Mouse (Mus musculus): ENCODE results near the gene Gfod1. TPM values are rescaled to one million over a fixed set of nuclear protein-coding genes. Genes with fewer than 3 reads are reported as not detected.

Gene Gfod1
- polyA plus RNA-seq, 1 experiment: 4.3 TPM

DNA sequence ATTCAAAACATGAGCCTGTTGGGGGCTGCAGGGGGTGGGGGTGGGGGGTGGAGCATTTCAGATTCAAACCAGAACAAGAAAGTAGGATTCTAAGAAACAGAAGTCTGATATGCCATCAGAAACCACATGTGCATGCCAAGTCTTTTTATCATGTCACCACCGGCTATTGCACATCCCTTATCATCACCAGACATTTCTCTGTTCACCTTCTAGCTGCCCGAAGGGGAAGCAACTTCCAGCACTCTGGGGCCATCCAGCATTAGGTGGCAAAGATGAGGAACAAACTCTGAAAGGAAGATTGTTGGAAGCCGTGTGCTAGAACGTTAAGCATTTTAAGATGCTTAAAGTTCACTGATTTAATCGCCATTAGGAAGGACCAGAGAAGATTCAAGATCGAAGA lies 43.2 kb downstream of the Gfod1 start:
- TF ChIP-seq CTCF (IDR thresholded peaks at IDR 0.05; ENCODE audit: borderline replicate concordance, control insufficient read depth, extremely low read depth, insufficient read depth, low read length, poor library complexity): no peak
- H3K4me1 ChIP-seq (replicated peaks; ENCODE audit: control insufficient read depth, insufficient read depth, low read length): peaks cover 5% of the 10 kb centered on the region; the same call in 1 of the 2 replicates
- no peaks in the 10 kb centered on the region for H3K36me3 ChIP-seq (ENCODE audit: control insufficient read depth, insufficient read depth, low read length)

DNA sequence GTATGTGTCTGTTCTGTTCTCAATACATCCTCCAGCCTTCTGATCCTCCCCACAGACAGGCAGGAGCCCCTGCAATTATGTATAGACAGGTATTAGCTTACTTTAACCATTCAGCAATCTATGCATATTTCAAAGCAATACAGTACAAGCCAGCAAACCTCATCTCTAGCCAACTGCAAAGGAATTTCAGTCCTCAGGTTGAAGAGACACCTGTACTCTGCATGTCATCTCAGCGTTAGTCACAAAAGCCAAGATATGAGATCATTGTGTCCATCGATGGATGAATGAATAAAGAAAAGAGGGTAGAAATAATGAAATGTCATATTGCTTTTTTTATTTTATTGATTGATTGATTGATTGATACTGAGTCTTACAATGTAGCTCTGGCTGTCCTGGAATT lies 47.5 kb downstream of the Gfod1 start:
- H3K27ac ChIP-seq (ENCODE audit: control insufficient read depth, insufficient read depth, low read length): no peak overlapping the region
- H3K36me3 ChIP-seq (ENCODE audit: control insufficient read depth, insufficient read depth, low read length): no peaks in the 10 kb centered on the region
- no peaks in the 10 kb centered on the region for H3K27me3 ChIP-seq (ENCODE audit: control insufficient read depth, insufficient read depth, low read length)
- 96% methylated on average over 2 of the region's 2 CpGs for WGBS
- no peak for TF ChIP-seq POLR2A (IDR thresholded peaks at IDR 0.05; ENCODE audit: control insufficient read depth, extremely low read depth, insufficient read depth, low read length, poor library complexity)
- peaks cover 5% of the 10 kb centered on the region for H3K4me1 ChIP-seq (replicated peaks; ENCODE audit: control insufficient read depth, insufficient read depth, low read length)
- H3K4me3 ChIP-seq (ENCODE audit: control insufficient read depth, insufficient read depth, low read length): no peak overlapping the region
- DNase-seq: no peak

More for the DNA sequence above, 43.2 kb downstream of the Gfod1 start:
- DNase-seq: no peak
- H3K4me3 ChIP-seq (ENCODE audit: control insufficient read depth, insufficient read depth, low read length): no peak overlapping the region
- WGBS: 20% methylated on average over 6 of the region's 6 CpGs
- no peaks in the 10 kb centered on the region for H3K27me3 ChIP-seq (ENCODE audit: control insufficient read depth, insufficient read depth, low read length)
- H3K27ac ChIP-seq (ENCODE audit: control insufficient read depth, insufficient read depth, low read length): no peak overlapping the region

- TF ChIP-seq POLR2A (IDR thresholded peaks at IDR 0.05; ENCODE audit: control insufficient read depth, extremely low read depth, insufficient read depth, low read length, poor library complexity) (no peak), CTCF (IDR thresholded peaks at IDR 0.05; ENCODE audit: borderline replicate concordance, control insufficient read depth, extremely low read depth, insufficient read depth, low read length, poor library complexity) (no peak)
- Histone ChIP-seq H3K4me3 (ENCODE audit: control insufficient read depth, insufficient read depth, low read length) (no peak overlapping the region), H3K27me3 (ENCODE audit: control insufficient read depth, insufficient read depth, low read length) (no peaks in the 10 kb centered on the region), H3K4me1 (replicated peaks; ENCODE audit: control insufficient read depth, insufficient read depth, low read length) (peaks cover 19% of the 10 kb centered on the region), H3K36me3 (ENCODE audit: control insufficient read depth, insufficient read depth, low read length) (no peaks in the 10 kb centered on the region), H3K27ac (ENCODE audit: control insufficient read depth, insufficient read depth, low read length) (no peak overlapping the region)
- 79% methylated on average over 5 of the region's 5 CpGs for WGBS
- DNase-seq: no peak
These were observed 50.4 kb downstream of the Gfod1 start for GRCm38 (mm10) chr13:43253526-43253925.

- DNase-seq: no peak
- 91% methylated on average over 8 of the region's 8 CpGs for WGBS
- H3K27me3 ChIP-seq (ENCODE audit: control insufficient read depth, insufficient read depth, low read length): no peaks in the 10 kb centered on the region
- no peak overlapping the region for H3K27ac ChIP-seq (ENCODE audit: control insufficient read depth, insufficient read depth, low read length)
- TF ChIP-seq POLR2A (IDR thresholded peaks at IDR 0.05; ENCODE audit: control insufficient read depth, extremely low read depth, insufficient read depth, low read length, poor library complexity): no peak
- no peak for TF ChIP-seq CTCF (IDR thresholded peaks at IDR 0.05; ENCODE audit: borderline replicate concordance, control insufficient read depth, extremely low read depth, insufficient read depth, low read length, poor library complexity)
- peaks cover 19% of the 10 kb centered on the region for H3K4me1 ChIP-seq (replicated peaks; ENCODE audit: control insufficient read depth, insufficient read depth, low read length)
- H3K4me3 ChIP-seq (ENCODE audit: control insufficient read depth, insufficient read depth, low read length): no peak overlapping the region
- no peaks in the 10 kb centered on the region for H3K36me3 ChIP-seq (ENCODE audit: control insufficient read depth, insufficient read depth, low read length)
These were observed 51.7 kb downstream of the Gfod1 start for GRCm38 (mm10) chr13:43252105-43252790.

DNA sequence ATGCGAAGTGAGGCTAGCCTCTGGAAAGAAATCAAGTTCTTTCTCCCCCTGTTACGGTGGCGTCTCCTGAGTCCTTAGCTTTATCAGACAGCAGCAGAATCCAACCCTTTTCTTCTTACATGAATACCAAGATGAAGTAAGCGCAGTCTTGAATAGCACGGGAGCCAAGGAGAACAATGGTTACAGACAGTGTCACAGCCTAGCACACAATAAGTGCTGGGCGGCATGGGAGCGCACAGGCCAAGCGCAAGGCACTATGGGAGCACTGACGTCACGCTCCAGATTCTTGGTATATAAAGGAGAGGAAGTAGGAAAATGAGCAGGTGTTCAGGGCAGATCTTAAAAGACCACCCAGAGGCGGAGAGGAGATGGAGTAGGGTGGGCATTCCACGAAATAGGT lies 52.6 kb downstream of the Gfod1 start:
- Histone ChIP-seq H3K27ac (ENCODE audit: control insufficient read depth, insufficient read depth, low read length) (no peak overlapping the region), H3K36me3 (ENCODE audit: control insufficient read depth, insufficient read depth, low read length) (no peaks in the 10 kb centered on the region), H3K4me1 (replicated peaks; ENCODE audit: control insufficient read depth, insufficient read depth, low read length) (peaks cover 19% of the 10 kb centered on the region), H3K27me3 (ENCODE audit: control insufficient read depth, insufficient read depth, low read length) (no peaks in the 10 kb centered on the region), H3K4me3 (ENCODE audit: control insufficient read depth, insufficient read depth, low read length) (no peak overlapping the region)
- TF ChIP-seq POLR2A (IDR thresholded peaks at IDR 0.05; ENCODE audit: control insufficient read depth, extremely low read depth, insufficient read depth, low read length, poor library complexity) (no peak), CTCF (IDR thresholded peaks at IDR 0.05; ENCODE audit: borderline replicate concordance, control insufficient read depth, extremely low read depth, insufficient read depth, low read length, poor library complexity) (no peak)
- WGBS: 80% methylated on average over 12 of the region's 12 CpGs
- DNase-seq: no peak

DNA sequence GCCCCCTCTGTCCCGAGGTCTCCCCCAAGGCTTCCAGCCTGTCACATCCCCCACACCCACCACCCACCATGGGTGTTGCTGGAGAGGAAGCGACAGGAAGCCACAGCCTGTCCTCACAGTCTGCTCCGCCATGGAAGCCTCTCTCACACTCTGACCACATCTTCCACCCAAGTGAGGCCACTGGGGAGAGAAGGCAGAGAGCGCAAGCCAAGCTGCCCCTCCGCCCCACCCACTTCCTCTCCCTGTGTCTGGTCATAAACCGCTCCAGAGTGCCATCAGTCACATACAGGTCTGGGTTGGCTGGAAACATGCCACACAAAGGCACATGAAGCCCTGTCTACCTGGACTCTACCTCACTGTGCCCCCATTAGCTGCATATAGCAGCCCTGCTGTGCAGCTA lies 53.3 kb downstream of the Gfod1 start:
- Histone ChIP-seq H3K36me3 (ENCODE audit: control insufficient read depth, insufficient read depth, low read length) (no peaks in the 10 kb centered on the region), H3K27me3 (ENCODE audit: control insufficient read depth, insufficient read depth, low read length) (no peaks in the 10 kb centered on the region), H3K27ac (ENCODE audit: control insufficient read depth, insufficient read depth, low read length) (no peak overlapping the region; the same call in 1 of the 2 replicates), H3K4me1 (replicated peaks; ENCODE audit: control insufficient read depth, insufficient read depth, low read length) (peaks cover 19% of the 10 kb centered on the region), H3K4me3 (ENCODE audit: control insufficient read depth, insufficient read depth, low read length) (no peak overlapping the region)
- DNase-seq: peak; percentile 49
- WGBS: 9% methylated on average over 6 of the region's 6 CpGs
- no peak for TF ChIP-seq POLR2A (IDR thresholded peaks at IDR 0.05; ENCODE audit: control insufficient read depth, extremely low read depth, insufficient read depth, low read length, poor library complexity)
- TF ChIP-seq CTCF (IDR thresholded peaks at IDR 0.05; ENCODE audit: borderline replicate concordance, control insufficient read depth, extremely low read depth, insufficient read depth, low read length, poor library complexity): 0 out of 2 replicates have a peak, but pooled peaks have one; percentile 14

DNA sequence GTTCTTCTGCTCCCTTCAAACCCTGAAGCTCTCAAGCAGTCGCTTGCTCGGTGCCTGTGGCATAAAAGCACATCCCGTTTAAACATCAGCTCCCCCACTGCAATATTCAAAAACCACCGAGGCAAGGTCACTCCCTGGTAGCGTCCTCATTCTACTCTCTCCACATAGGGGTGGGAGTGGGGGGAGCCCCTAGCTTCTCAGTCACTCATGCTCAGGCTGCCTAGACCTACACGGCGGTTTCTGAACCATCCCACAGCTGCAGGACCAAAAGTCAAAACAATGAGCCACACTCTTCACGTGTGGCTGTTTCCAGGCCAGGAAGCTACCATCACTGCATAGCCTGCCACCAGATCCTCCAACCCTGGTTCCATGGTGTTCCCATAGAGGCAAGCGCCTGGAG lies 53.9 kb downstream of the Gfod1 start:
- Histone ChIP-seq H3K4me3 (ENCODE audit: control insufficient read depth, insufficient read depth, low read length) (no peak overlapping the region), H3K27me3 (ENCODE audit: control insufficient read depth, insufficient read depth, low read length) (no peaks in the 10 kb centered on the region), H3K4me1 (replicated peaks; ENCODE audit: control insufficient read depth, insufficient read depth, low read length) (peaks cover 19% of the 10 kb centered on the region), H3K36me3 (ENCODE audit: control insufficient read depth, insufficient read depth, low read length) (no peaks in the 10 kb centered on the region), H3K27ac (ENCODE audit: control insufficient read depth, insufficient read depth, low read length) (peak overlapping the region; percentile 38)
- TF ChIP-seq POLR2A (IDR thresholded peaks at IDR 0.05; ENCODE audit: control insufficient read depth, extremely low read depth, insufficient read depth, low read length, poor library complexity) (no peak), CTCF (IDR thresholded peaks at IDR 0.05; ENCODE audit: borderline replicate concordance, control insufficient read depth, extremely low read depth, insufficient read depth, low read length, poor library complexity) (no peak)
- 6% methylated on average over 9 of the region's 9 CpGs for WGBS
- no peak for DNase-seq
